Mouse (Mus musculus) NIH3T3 (cell line): ENCODE measurements around the gene 4922502D21Rik.
"Not testable (repeated sequence)": the region's sequence is repeated elsewhere in the genome, so short reads cannot be mapped to it uniquely, and the experiment has no call there.

Experiments
- DNase-seq: peaks from one replicate; pipeline ENCODE4 v3.0.0-alpha.2; 2012; ENCODE audit warnings: low read depth

4922502D21Rik gene

GRCm38 (mm10) chr6:129331610-129332009 is at the start of gene 4922502D21Rik:
Gene 4922502D21Rik (minus strand): TSS chr6:129331796.
- DNase-seq: no peak

GRCm38 (mm10) chr6:129380454-129380853 is 48.9 kb upstream of the 4922502D21Rik start:
- no peak for DNase-seq

GRCm38 (mm10) chr6:129374937-129375471 is 43.4 kb upstream of the 4922502D21Rik start:
- DNase-seq: no peak

GRCm38 (mm10) chr6:129369374-129370132 is 38.0 kb upstream of the 4922502D21Rik start:
- no peak for DNase-seq

- peak; percentile 78 for DNase-seq
These were observed 34.4 kb upstream of the 4922502D21Rik start for GRCm38 (mm10) chr6:129365959-129366359.

GRCm38 (mm10) chr6:129363942-129364341 is 32.3 kb upstream of the 4922502D21Rik start:
- DNase-seq: no peak

GRCm38 (mm10) chr6:129359515-129359914 is 27.9 kb upstream of the 4922502D21Rik start:
- DNase-seq: no peak

- DNase-seq: no peak
These were observed 24.8 kb upstream of the 4922502D21Rik start for GRCm38 (mm10) chr6:129356430-129356829.

GRCm38 (mm10) chr6:129355774-129356173 is 24.2 kb upstream of the 4922502D21Rik start:
- no peak for DNase-seq

- DNase-seq: no peak
These were observed 19.5 kb upstream of the 4922502D21Rik start for GRCm38 (mm10) chr6:129351091-129351490.

- DNase-seq: no peak
These were observed 18.1 kb upstream of the 4922502D21Rik start for GRCm38 (mm10) chr6:129349524-129350352.

- DNase-seq: no peak
These were observed 12.8 kb upstream of the 4922502D21Rik start for GRCm38 (mm10) chr6:129344408-129344807.

GRCm38 (mm10) chr6:129342391-129342790 is 10.8 kb upstream of the 4922502D21Rik start, which contains the start of gene Clec12a:
Gene Clec12a (plus strand): TSS chr6:129342691.
- DNase-seq: not testable (repeated sequence)

GRCm38 (mm10) chr6:129337751-129338150 is 6.2 kb upstream of the 4922502D21Rik start:
- no peak for DNase-seq

GRCm38 (mm10) chr6:129333674-129334078 is 2.1 kb upstream of the 4922502D21Rik start:
- DNase-seq: peak; percentile 55

GRCm38 (mm10) chr6:129326568-129327150 is 4.9 kb downstream of the 4922502D21Rik start:
- DNase-seq: peak; percentile 32

- no peak for DNase-seq
These were observed 5.6 kb downstream of the 4922502D21Rik start for GRCm38 (mm10) chr6:129326016-129326415.

- no peak for DNase-seq
These were observed 12.3 kb downstream of the 4922502D21Rik start for GRCm38 (mm10) chr6:129319331-129319730.

GRCm38 (mm10) chr6:129318395-129318794 is 13.2 kb downstream of the 4922502D21Rik start:
- no peak for DNase-seq

GRCm38 (mm10) chr6:129316463-129316862 is 15.1 kb downstream of the 4922502D21Rik start:
- DNase-seq: no peak

GRCm38 (mm10) chr6:129315698-129316097 is 15.9 kb downstream of the 4922502D21Rik start:
- no peak for DNase-seq

- no peak for DNase-seq
These were observed 16.9 kb downstream of the 4922502D21Rik start for GRCm38 (mm10) chr6:129314655-129315168.
